Mouse (Mus musculus) neural tube, embryonic 14.5 days (tissue): Measurements from ENCODE around the gene Stat6. TPM values are rescaled to one million over a fixed set of nuclear protein-coding genes. Genes with fewer than 3 reads are reported as not detected.
A peak's percentile ranks its signal among the peaks of the same experiment; 100 is the strongest.
"Not testable (repeated sequence)": the region's sequence is repeated elsewhere in the genome, so short reads cannot be mapped to it uniquely, and the experiment has no call there.

Experiments used
- ATAC-seq: fragments of 200-750 bp; cut with Nextera tagmentation; 2 replicates; pipeline ENCODE4 v1.8.0; 2017; ENCODE audit warnings: low read depth, mild to moderate bottlenecking, moderate TSS enrichment, moderate library complexity
- H3K27ac ChIP-seq: fragments of 300-500 bp; sonication (generic); 2 replicates; pipeline ENCODE4 v1.5.1; 2014; ENCODE audit warnings: low read depth, mild to moderate bottlenecking, control low read depth, low read length, moderate library complexity, mixed read lengths
- H3K27me3 ChIP-seq: fragments of 300-500 bp; sonication (generic); 2 replicates; pipeline ENCODE4 v1.6.1; 2014; ENCODE audit warnings: low read length; ENCODE audit not compliant: control insufficient read depth, insufficient read depth
- H3K36me3 ChIP-seq: fragments of 300-500 bp; sonication (generic); 2 replicates; pipeline ENCODE4 v1.6.1; 2014; ENCODE audit warnings: low read length, mixed read lengths; ENCODE audit not compliant: control insufficient read depth, insufficient read depth
- H3K4me1 ChIP-seq: fragments of 300-500 bp; sonication (generic); 2 replicates; pipeline ENCODE4 v1.6.1; 2014; ENCODE audit warnings: low read length; ENCODE audit not compliant: control insufficient read depth, insufficient read depth
- H3K4me2 ChIP-seq: fragments of 300-500 bp; sonication (generic); 2 replicates; pipeline ENCODE4 v1.6.1; 2014; ENCODE audit warnings: mild to moderate bottlenecking, low read depth, low read length, control low read depth
- H3K4me3 ChIP-seq: fragments of 300-500 bp; sonication (generic); 2 replicates; pipeline ENCODE4 v1.5.1; 2014; ENCODE audit warnings: low read depth, low read length, control low read depth, mixed read lengths
- H3K9ac ChIP-seq: fragments of 300-500 bp; sonication (generic); replicated peaks from 2 replicates; pipeline ENCODE4 v1.6.1; 2014; ENCODE audit warnings: low read depth, mild to moderate bottlenecking, control low read depth, low read length, mixed read lengths
- H3K9me3 ChIP-seq: fragments of 300-500 bp; sonication (generic); 2 replicates; pipeline ENCODE4 v1.6.1; 2016; ENCODE audit warnings: low read length; ENCODE audit not compliant: control insufficient read depth
- WGBS: fragments of 180-500 bp; shearing (Covaris S2); extraction: QIAGEN DNeasy Blood & Tissue Kit; methylation state at CpG from one replicate; pipeline ENCODE4 v1.1.7; 2014; 5-methylcytosine and 5-hydroxymethylcytosine counted together
- polyA plus RNA-seq: library from polyadenylated mRNA; unstranded; fragments of >200 nt; fragmentation: Nextera tagmentation; extraction: Ambion mirVana; gene quantifications from 2 replicates; pipeline ENCODE4 v1.2.1, GENCODE M21; 2014

Gene Stat6
- polyA plus RNA-seq, 1 experiment from 2014 or later = 1.8 TPM

GRCm38 (mm10) chr10:127632668-127633271 is 10.0 kb upstream of the Stat6 start:
- H3K27me3 ChIP-seq = no peaks in the 10 kb centered on the region
- H3K9ac ChIP-seq = no peak overlapping the region
- 70% methylated on average over 7 of the region's 7 CpGs for WGBS
- H3K4me1 ChIP-seq = no peaks in the 10 kb centered on the region
- ATAC-seq = no peak
- H3K4me2 ChIP-seq = no peak overlapping the region
- H3K27ac ChIP-seq = no peak overlapping the region
- no peaks in the 10 kb centered on the region for H3K36me3 ChIP-seq
- H3K9me3 ChIP-seq = no peaks in the 10 kb centered on the region
- no peak overlapping the region for H3K4me3 ChIP-seq

DNA sequence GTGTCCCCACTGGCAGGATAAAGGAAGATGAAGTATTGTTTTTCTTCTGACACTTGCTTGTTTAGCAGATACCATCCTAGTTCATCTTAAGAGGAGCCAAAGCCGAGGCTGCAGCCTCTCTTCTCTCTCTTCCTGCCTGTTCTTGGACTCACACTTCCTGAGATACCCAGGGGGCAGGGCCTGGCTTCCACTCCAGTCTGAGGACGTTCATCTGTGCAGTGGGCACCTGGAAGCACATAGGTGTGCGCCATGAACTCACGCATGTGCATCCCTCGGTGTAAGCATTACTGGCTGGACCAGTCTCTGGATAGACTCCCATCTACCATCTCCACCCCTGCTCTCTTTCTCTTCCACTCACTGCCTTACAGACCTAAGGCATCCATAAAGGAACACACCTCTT is 2.4 kb upstream of the Stat6 start:
- H3K4me2 ChIP-seq = no peak overlapping the region
- 76% methylated on average over 5 of the region's 5 CpGs for WGBS
- H3K27me3 ChIP-seq = peaks cover 20% of the 10 kb centered on the region
- H3K9ac ChIP-seq = no peak overlapping the region
- no peaks in the 10 kb centered on the region for H3K36me3 ChIP-seq
- H3K27ac ChIP-seq = no peak overlapping the region
- H3K9me3 ChIP-seq = no peaks in the 10 kb centered on the region
- ATAC-seq = no peak
- H3K4me1 ChIP-seq = peaks cover 5% of the 10 kb centered on the region; the same call in 1 of the 2 replicates
- no peak overlapping the region for H3K4me3 ChIP-seq

DNA sequence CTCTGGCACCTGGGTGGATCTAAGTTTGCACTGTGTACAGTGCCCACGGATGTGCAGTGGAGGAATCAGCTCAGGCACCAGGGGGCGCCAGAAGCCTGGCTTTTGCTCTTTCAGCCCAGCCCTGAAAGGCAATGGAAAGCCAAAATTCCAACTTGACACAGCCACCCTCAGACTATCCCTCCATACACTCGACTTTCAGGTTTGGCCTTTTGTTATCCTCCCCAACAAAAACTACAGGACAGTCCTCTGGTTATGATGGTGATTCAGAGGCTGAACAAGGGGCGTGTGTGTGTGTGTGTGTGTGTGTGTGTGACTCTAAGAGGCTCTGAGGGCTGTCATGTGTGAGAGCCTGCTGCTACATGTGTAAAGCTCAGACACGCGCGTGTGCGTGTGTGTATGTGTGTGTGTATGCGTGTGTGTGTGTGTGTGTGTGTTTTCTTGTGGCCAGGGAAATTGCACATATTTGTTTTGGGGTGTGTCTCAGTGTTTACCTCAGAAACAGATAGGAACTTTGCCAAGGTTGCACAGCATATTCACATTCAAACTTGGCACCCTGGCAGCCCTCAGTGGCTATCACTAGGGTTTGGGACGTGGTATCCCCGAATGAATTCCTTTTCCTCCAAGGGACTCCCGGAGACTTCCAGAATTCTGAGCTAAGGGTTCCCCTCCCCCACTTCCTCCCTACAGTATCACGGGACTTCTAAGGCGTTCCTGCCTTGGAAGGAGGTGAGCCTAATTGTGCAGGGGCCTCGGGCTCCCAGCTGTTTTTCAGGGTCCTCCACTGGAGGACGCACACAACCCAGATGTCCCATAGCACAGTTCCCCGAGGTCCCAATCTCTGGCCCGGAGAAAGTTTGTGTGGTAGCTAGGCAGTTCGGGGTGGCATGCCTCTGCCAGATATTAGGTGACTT is 670 bp upstream of the Stat6 start:
- peak; percentile 77; the same call in 1 of the 2 replicates for ATAC-seq
- H3K36me3 ChIP-seq = no peaks in the 10 kb centered on the region
- H3K27ac ChIP-seq = no peak overlapping the region
- H3K4me3 ChIP-seq = no peak overlapping the region
- H3K9me3 ChIP-seq = no peaks in the 10 kb centered on the region
- H3K4me1 ChIP-seq = peaks cover 5% of the 10 kb centered on the region; the same call in 1 of the 2 replicates
- WGBS = 8% methylated on average over 19 of the region's 19 CpGs
- peak overlapping the region; percentile 47 for H3K4me2 ChIP-seq
- peaks cover 20% of the 10 kb centered on the region for H3K27me3 ChIP-seq
- no peak overlapping the region for H3K9ac ChIP-seq

- ATAC-seq = peak; percentile 17; the same call in 1 of the 2 replicates
- no peaks in the 10 kb centered on the region for H3K36me3 ChIP-seq
- H3K4me1 ChIP-seq = peaks cover 5% of the 10 kb centered on the region; the same call in 1 of the 2 replicates
- peak overlapping the region; percentile 47 for H3K4me2 ChIP-seq
- H3K27me3 ChIP-seq = peaks cover 20% of the 10 kb centered on the region
- under 1% methylated on average over 25 of the region's 25 CpGs for WGBS
- no peaks in the 10 kb centered on the region for H3K9me3 ChIP-seq
- H3K9ac ChIP-seq = peak overlapping the region; percentile 32; the same call in 1 of the 2 replicates
- H3K27ac ChIP-seq = no peak overlapping the region
- H3K4me3 ChIP-seq = peak overlapping the region; percentile 28
These were observed 910 bp downstream of the Stat6 start for GRCm38 (mm10) chr10:127643553-127644238.

DNA sequence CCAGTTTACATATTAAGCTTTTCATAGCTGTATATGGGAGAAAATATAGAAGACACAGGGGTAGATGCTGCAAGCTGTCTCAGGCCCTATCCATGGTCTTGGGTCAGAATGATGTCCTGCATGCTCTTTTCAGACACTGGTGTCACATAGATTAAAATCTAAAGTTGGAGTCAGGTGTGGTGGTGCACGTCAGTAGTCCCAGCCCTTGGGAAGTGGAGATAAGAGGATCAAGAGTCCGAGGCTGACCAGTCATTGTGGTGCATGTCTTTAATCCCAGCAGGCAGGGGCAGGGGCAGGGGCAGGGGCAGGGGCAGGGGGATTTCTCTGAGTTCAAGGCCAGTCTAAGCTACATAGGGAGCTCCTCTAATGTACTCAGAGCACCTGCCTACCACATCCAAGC is 3.0 kb downstream of the Stat6 start:
- no peak overlapping the region for H3K9ac ChIP-seq
- no peak overlapping the region for H3K27ac ChIP-seq
- peaks cover 5% of the 10 kb centered on the region; the same call in 1 of the 2 replicates for H3K4me1 ChIP-seq
- H3K36me3 ChIP-seq = no peaks in the 10 kb centered on the region
- H3K9me3 ChIP-seq = no peaks in the 10 kb centered on the region
- peaks cover 20% of the 10 kb centered on the region for H3K27me3 ChIP-seq
- H3K4me2 ChIP-seq = no peak overlapping the region
- no peak for ATAC-seq
- no peak overlapping the region for H3K4me3 ChIP-seq
- WGBS = 58% methylated on average over 2 of the region's 2 CpGs

DNA sequence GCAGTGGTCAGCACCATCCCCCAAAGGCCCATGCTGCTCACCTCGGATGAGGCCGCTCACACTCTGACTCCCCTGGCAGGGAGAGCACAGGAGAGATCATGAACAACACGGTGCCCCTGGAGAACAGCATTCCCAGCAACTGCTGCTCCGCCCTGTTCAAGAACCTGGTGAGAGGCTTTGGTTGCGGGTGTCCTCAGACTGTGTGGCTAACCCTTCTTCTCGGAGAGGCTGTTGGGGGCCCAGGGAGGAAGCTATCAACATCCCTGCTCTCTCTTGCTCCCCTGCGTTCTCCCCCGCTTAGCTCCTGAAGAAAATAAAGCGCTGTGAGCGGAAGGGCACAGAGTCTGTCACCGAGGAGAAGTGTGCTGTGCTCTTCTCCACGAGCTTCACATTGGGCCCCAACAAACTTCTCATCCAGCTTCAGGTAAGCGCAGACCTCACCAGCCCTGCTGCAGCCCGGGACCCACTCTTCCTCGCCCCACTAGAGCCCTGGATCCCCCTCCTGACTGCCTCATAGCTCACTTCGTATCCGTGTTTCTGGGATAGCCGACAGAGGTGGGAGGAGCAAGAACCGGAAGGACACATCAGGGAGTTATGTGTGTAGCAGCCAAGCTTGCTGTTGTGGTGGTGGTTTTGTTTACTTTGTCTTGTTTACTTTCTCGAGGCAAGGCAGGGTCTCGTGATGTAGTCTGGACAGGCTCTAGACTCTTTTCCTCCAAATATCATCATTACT is 10.3 kb downstream of the Stat6 start:
- Histone ChIP-seq H3K9me3 (no peaks in the 10 kb centered on the region), H3K4me3 (no peak overlapping the region), H3K27me3 (no peaks in the 10 kb centered on the region), H3K4me2 (no peak overlapping the region), H3K27ac (no peak overlapping the region), H3K9ac (no peak overlapping the region), H3K4me1 (no peaks in the 10 kb centered on the region), H3K36me3 (no peaks in the 10 kb centered on the region)
- WGBS = 52% methylated on average over 21 of the region's 21 CpGs
- no peak for ATAC-seq

GRCm38 (mm10) chr10:127654970-127655579 is 12.3 kb downstream of the Stat6 start:
- Histone ChIP-seq H3K36me3 (no peaks in the 10 kb centered on the region), H3K4me3 (no peak overlapping the region), H3K27me3 (no peaks in the 10 kb centered on the region), H3K9me3 (no peaks in the 10 kb centered on the region), H3K9ac (no peak overlapping the region), H3K4me2 (no peak overlapping the region), H3K4me1 (no peaks in the 10 kb centered on the region), H3K27ac (no peak overlapping the region)
- no peak for ATAC-seq
- WGBS = 74% methylated on average over 16 of the region's 16 CpGs

DNA sequence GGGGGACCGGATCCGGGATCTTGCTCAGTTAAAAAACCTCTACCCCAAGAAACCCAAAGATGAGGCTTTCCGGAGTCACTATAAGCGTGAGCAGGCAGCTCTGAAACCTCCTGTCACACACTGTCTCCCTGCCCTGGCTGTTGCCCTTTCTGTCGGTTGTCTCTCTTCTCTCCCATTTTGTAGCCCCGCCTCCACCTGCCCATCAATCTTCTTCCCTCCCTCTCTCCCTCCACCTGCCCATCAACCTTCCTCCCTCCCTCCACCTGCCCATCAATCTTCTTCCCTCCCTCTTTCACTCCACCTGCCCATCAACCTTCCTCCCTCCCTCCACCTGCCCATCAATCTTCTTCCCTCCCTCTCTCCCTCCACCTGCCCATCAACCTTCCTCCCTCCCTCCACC is 14.8 kb downstream of the Stat6 start:
- not testable (repeated sequence) for ATAC-seq
- 51% methylated on average over 6 of the region's 6 CpGs for WGBS

More for the DNA sequence above, 14.8 kb downstream of the Stat6 start:
- not testable (repeated sequence) for H3K36me3 ChIP-seq, H3K9me3 ChIP-seq, H3K9ac ChIP-seq, H3K27me3 ChIP-seq, H3K4me2 ChIP-seq, H3K4me3 ChIP-seq, H3K27ac ChIP-seq, H3K4me1 ChIP-seq
